Mouse (Mus musculus) forebrain, embryonic 14.5 days (tissue): Measurements from ENCODE around the gene B4galnt2. TPM values are rescaled to one million over a fixed set of nuclear protein-coding genes. Genes with fewer than 3 reads are reported as not detected.

ENCODE experiments used
- ATAC-seq: fragments of 200-750 bp; cut with Nextera tagmentation; 2 replicates; pipeline ENCODE4 v1.8.0; 2017; ENCODE audit warnings: mild to moderate bottlenecking, moderate library complexity
- DNase-seq: peaks from one replicate; pipeline ENCODE4 v3.0.0-alpha.2; 2015; ENCODE audit warnings: low spot score
- H3K27ac ChIP-seq: fragments of 300-500 bp; sonication (generic); 2 replicates; pipeline ENCODE4 v1.5.1; 2014; ENCODE audit warnings: low read depth, mild to moderate bottlenecking, control low read depth, low read length, moderate library complexity
- H3K27me3 ChIP-seq: fragments of 300-500 bp; sonication (generic); replicated peaks from 2 replicates; pipeline ENCODE4 v1.6.1; 2014; ENCODE audit warnings: low read length, control low read depth, mixed read lengths; ENCODE audit not compliant: control insufficient read depth, insufficient read depth
- H3K36me3 ChIP-seq: fragments of 300-500 bp; sonication (generic); 2 replicates; pipeline ENCODE4 v1.6.1; 2014; ENCODE audit warnings: low read length, control low read depth; ENCODE audit not compliant: control insufficient read depth, insufficient read depth
- H3K4me1 ChIP-seq: fragments of 300-500 bp; sonication (generic); 2 replicates; pipeline ENCODE4 v1.6.1; 2014; ENCODE audit warnings: antibody characterized with exemption, low read length, control low read depth; ENCODE audit not compliant: control insufficient read depth, insufficient read depth
- H3K4me2 ChIP-seq: fragments of 300-500 bp; sonication (generic); 2 replicates; pipeline ENCODE4 v1.6.1; 2014; ENCODE audit warnings: mild to moderate bottlenecking, control low read depth, low read length
- H3K4me3 ChIP-seq: fragments of 300-500 bp; sonication (generic); 2 replicates; pipeline ENCODE4 v1.5.1; 2014; ENCODE audit warnings: low read depth, low read length, control low read depth
- H3K9ac ChIP-seq: fragments of 300-500 bp; sonication (generic); 2 replicates; pipeline ENCODE4 v1.6.1; 2014; ENCODE audit warnings: mild to moderate bottlenecking, low read length, control low read depth, moderate library complexity
- H3K9me3 ChIP-seq: fragments of 300-500 bp; sonication (generic); replicated peaks from 2 replicates; pipeline ENCODE4 v1.6.1; 2016; ENCODE audit warnings: low read length, control low read depth, mixed read lengths; ENCODE audit not compliant: control insufficient read depth
- WGBS: fragments of 180-500 bp; shearing (Covaris S2); extraction: QIAGEN DNeasy Blood & Tissue Kit; methylation state at CpG from one replicate; pipeline ENCODE4 v1.1.7; 2014; 5-methylcytosine and 5-hydroxymethylcytosine counted together
- polyA plus RNA-seq: library from polyadenylated mRNA; unstranded; fragments of >200 nt; fragmentation: Nextera tagmentation; extraction: Ambion mirVana; gene quantifications from 2 replicates; pipeline ENCODE4 v1.2.1, GENCODE M21; 2014

B4galnt2 gene
- polyA plus RNA-seq, 1 experiment from 2014 or later, result not detected

GRCm38 (mm10) chr11:95827168-95827447 is 87.6 kb downstream of the B4galnt2 start:
- H3K9me3 ChIP-seq, result no peaks in the 10 kb centered on the region
- DNase-seq (no peak), ATAC-seq (no peak)
- H3K36me3 ChIP-seq, result no peaks in the 10 kb centered on the region
- no peak overlapping the region for H3K4me2 ChIP-seq
- H3K9ac ChIP-seq, result no peak overlapping the region
- peaks cover 8% of the 10 kb centered on the region for H3K4me1 ChIP-seq
- peaks cover 67% of the 10 kb centered on the region for H3K27me3 ChIP-seq
- no peak overlapping the region for H3K4me3 ChIP-seq
- no peak overlapping the region for H3K27ac ChIP-seq
- WGBS, result 38% methylated on average over 3 of the region's 3 CpGs

- H3K27me3 ChIP-seq, result peaks cover 61% of the 10 kb centered on the region
- H3K4me3 ChIP-seq, result no peak overlapping the region
- no peak overlapping the region for H3K4me2 ChIP-seq
- 63% methylated on average over 6 of the region's 6 CpGs for WGBS
- no peaks in the 10 kb centered on the region for H3K36me3 ChIP-seq
- H3K27ac ChIP-seq, result no peak overlapping the region
- H3K9me3 ChIP-seq, result no peaks in the 10 kb centered on the region
- H3K4me1 ChIP-seq, result peaks cover 8% of the 10 kb centered on the region
- no peak for DNase-seq
- ATAC-seq, result no peak
- no peak overlapping the region for H3K9ac ChIP-seq
Observed at GRCm38 (mm10) chr11:95826317-95827167, 88.1 kb downstream of the B4galnt2 start.

DNA sequence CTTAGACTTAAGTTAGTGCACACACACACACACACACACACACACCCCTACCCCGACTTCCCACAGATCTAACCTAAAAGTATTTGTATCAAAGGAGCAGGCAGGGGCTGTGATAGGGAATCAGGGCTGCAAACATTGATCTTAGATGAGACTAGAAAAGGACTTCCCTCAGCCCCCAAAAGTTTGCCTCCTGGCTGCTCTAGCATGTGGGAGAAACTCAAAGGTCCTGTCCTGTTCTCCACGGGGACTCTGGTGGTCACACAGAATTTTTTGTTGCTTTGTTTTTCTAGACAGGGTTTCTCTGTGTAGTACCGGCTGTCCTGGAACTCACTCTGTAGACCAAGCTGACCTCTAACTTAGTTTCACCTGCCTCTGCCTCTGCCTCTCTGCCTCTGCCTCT is 89.1 kb downstream of the B4galnt2 start:
- ATAC-seq, result no peak

DNA sequence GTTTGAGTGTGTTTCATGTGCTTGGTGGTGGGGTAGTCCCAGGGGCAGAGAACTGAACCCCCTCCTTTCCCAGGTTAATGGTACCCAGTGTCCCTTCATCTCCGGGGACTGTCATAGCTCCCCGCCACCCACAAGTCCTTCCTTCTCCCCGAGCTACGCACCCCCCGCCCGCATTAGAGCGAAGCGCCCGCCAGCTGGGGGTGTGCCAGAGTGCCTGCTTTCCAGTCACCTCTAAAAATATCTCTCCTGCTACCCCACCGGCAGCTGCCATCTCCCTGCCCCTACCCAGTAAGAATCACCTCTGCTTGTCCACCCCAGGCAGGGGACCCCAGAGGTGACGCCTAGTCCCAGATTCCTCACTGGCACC is 89.8 kb downstream of the B4galnt2 start:
- Histone ChIP-seq H3K9me3 (no peaks in the 10 kb centered on the region), H3K27ac (no peak overlapping the region), H3K9ac (peak overlapping the region; percentile 71), H3K27me3 (peaks cover 44% of the 10 kb centered on the region), H3K4me1 (peaks cover 4% of the 10 kb centered on the region), H3K4me2 (peak overlapping the region; percentile 98), H3K36me3 (no peaks in the 10 kb centered on the region), H3K4me3 (peak overlapping the region; percentile 67)
- ATAC-seq, result no peak; the same call in none of the 2 replicates
- DNase-seq, result no peak
- 3% methylated on average over 11 of the region's 11 CpGs for WGBS

More for the DNA sequence above, 89.1 kb downstream of the B4galnt2 start:
- H3K4me2 ChIP-seq, result no peak overlapping the region
- no peak overlapping the region for H3K27ac ChIP-seq
- WGBS, result 63% methylated on average over 3 of the region's 3 CpGs
- peaks cover 6% of the 10 kb centered on the region for H3K4me1 ChIP-seq
- no peaks in the 10 kb centered on the region for H3K9me3 ChIP-seq
- H3K27me3 ChIP-seq, result peaks cover 52% of the 10 kb centered on the region
- no peak overlapping the region for H3K4me3 ChIP-seq
- no peak for DNase-seq
- no peaks in the 10 kb centered on the region for H3K36me3 ChIP-seq
- no peak overlapping the region for H3K9ac ChIP-seq

- peak; percentile 94 for DNase-seq
Observed at GRCm38 (mm10) chr11:95824071-95824876, 90.4 kb downstream of the B4galnt2 start, which contains the start of gene Phospho1. TSS of gene Phospho1 (plus strand) at chr11:95824499.

GRCm38 (mm10) chr11:95822437-95822836 is 92.3 kb downstream of the B4galnt2 start:
- WGBS, result over 99% methylated on average over 4 of the region's 4 CpGs
- no peak overlapping the region for H3K9ac ChIP-seq
- no peaks in the 10 kb centered on the region for H3K9me3 ChIP-seq
- ATAC-seq (no peak), DNase-seq (no peak)
- H3K4me2 ChIP-seq, result no peak overlapping the region
- H3K4me1 ChIP-seq, result peaks cover 4% of the 10 kb centered on the region
- H3K4me3 ChIP-seq, result no peak overlapping the region
- H3K27ac ChIP-seq, result no peak overlapping the region
- no peaks in the 10 kb centered on the region for H3K36me3 ChIP-seq
- peaks cover 24% of the 10 kb centered on the region for H3K27me3 ChIP-seq

More at GRCm38 (mm10) chr11:95824071-95824876, 90.4 kb downstream of the B4galnt2 start, which contains the start of gene Phospho1:
- under 1% methylated on average over 53 of the region's 78 CpGs for WGBS
- Histone ChIP-seq H3K9ac (peak within 1 kb of the TSS; percentile 71), H3K4me3 (peak within 1 kb of the TSS; percentile 67), H3K27ac (no peak within 1 kb of the TSS), H3K27me3 (peaks cover 39% of the 10 kb centered on the region), H3K4me1 (peaks cover 4% of the 10 kb centered on the region), H3K9me3 (no peaks in the 10 kb centered on the region), H3K36me3 (no peaks in the 10 kb centered on the region), H3K4me2 (peak within 1 kb of the TSS; percentile 98)
- ATAC-seq, result peak; percentile 100

GRCm38 (mm10) chr11:95821511-95821910 is 93.2 kb downstream of the B4galnt2 start:
- no peaks in the 10 kb centered on the region for H3K9me3 ChIP-seq
- H3K27ac ChIP-seq, result no peak overlapping the region
- no peak overlapping the region for H3K4me2 ChIP-seq
- DNase-seq (no peak), ATAC-seq (no peak)
- peaks cover 16% of the 10 kb centered on the region for H3K27me3 ChIP-seq
- no peaks in the 10 kb centered on the region for H3K36me3 ChIP-seq
- no peak overlapping the region for H3K4me3 ChIP-seq
- H3K9ac ChIP-seq, result no peak overlapping the region
- H3K4me1 ChIP-seq, result peaks cover 4% of the 10 kb centered on the region
- WGBS, result 92% methylated on average over 3 of the region's 3 CpGs

- Histone ChIP-seq H3K4me1 (no peaks in the 10 kb centered on the region; the same call in 1 of the 2 replicates), H3K27me3 (no peaks in the 10 kb centered on the region), H3K36me3 (no peaks in the 10 kb centered on the region), H3K4me3 (no peak overlapping the region), H3K9ac (no peak overlapping the region), H3K9me3 (no peaks in the 10 kb centered on the region), H3K27ac (no peak overlapping the region), H3K4me2 (no peak overlapping the region)
- no peak for DNase-seq
- 91% methylated on average over 8 of the region's 8 CpGs for WGBS
- ATAC-seq, result no peak
Observed at GRCm38 (mm10) chr11:95819138-95819537, 95.6 kb downstream of the B4galnt2 start.
